Mouse (Mus musculus) T-cell, adult 2 months (primary cell): ENCODE results near the gene Auts2.

ENCODE experiments used
- DNase-seq: peaks from one replicate; pipeline ENCODE4 v3.0.0; 2022; ENCODE audit warnings: low spot score

The Auts2 gene

DNA sequence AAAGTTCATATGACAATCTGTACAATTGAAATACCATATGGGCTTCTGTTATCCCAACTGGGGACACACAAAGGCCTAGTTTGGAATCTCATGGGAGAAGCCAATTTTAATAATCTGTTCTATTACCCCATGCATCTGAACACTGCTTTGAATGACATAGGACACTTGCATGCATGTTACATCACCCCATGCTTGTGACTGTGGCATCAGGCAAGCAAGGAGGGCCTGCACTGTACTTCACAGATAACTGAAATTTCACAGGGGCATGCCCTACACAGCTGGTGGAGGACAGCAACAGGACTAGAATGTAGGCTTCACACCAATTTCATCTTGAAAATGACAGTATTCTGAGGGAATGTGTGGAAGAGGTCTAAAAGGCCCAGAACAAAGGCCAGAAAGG, 746.1 kb downstream of the Auts2 start:
- no peak for DNase-seq

DNA sequence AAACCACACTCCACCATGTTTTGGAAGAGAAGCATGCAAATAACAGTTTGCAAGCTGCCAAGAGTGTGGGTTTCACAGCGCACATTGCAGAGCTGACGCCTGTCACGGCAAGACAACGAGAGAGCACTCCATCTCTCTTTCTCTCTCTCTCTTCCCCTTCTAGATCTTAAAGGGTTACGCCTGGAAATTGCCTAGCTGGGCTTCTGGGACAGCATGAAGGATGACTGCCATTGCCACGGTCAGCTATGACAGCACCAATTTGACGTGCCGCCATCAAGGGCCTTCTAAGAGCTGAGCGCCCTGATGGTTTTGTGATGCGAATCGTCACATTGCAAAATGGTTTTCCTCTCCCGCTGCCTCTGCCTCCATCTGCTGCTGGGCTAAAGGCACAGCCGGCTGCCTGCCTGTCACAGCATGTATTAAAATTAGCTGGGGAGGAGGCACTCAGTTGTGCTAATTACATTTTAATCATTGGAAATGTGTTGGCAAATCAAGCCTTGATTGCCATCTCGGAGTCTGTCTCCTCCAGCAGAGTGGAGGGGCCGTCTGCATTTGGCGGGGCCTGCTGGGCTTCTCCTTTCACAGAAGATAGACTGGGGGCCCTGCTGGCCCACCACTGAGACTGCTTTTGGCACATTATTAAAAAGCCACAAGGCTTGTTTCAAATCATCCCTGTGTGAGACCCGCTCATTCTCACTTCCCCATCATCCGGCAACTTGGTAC, 748.6 kb downstream of the Auts2 start:
- no peak for DNase-seq

GRCm38 (mm10) chr5:131789601-131790000, 753.5 kb downstream of the Auts2 start:
- no peak for DNase-seq

DNA sequence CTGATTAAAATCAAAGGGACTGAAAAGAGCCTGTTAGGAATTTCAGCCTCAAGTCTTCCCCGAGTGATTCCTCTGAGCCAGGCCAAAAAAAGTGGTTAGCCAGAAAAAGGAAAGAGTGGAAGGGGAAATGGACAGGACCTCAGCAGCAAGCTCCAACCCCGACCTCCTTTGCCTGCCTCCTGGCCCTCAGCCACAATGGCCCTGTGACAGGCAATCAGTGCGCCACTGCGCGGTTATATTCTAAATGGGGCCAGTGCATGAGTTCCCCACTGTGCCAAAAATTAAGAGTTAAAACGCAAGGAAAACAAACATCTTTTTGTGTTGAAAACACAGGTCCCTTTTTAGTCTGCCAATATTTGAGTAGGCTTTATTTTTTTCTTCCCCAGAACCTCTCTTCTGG, 755.1 kb downstream of the Auts2 start:
- no peak for DNase-seq

DNA sequence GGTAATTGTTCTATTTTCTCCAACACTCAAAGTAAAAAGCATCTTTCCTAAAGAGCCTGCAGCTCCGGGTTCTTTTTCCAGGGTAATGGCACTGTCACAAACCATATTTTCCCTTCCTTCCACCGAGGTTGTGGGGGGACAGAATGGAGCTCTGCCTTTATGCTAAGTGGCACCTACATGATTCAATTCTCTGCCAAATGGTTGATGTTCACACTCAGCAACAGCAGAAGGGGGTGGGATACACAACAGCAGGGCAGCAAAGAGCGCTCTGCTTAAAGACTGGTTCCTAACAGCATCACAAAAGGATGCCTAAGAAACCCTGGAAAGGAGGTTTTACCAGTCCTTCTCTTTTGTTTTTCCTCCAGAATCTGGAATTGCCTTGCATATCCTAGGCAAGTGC, 759.9 kb downstream of the Auts2 start:
- no peak for DNase-seq

- no peak for DNase-seq
These were observed 762.1 kb downstream of the Auts2 start for GRCm38 (mm10) chr5:131781063-131781462.

DNA sequence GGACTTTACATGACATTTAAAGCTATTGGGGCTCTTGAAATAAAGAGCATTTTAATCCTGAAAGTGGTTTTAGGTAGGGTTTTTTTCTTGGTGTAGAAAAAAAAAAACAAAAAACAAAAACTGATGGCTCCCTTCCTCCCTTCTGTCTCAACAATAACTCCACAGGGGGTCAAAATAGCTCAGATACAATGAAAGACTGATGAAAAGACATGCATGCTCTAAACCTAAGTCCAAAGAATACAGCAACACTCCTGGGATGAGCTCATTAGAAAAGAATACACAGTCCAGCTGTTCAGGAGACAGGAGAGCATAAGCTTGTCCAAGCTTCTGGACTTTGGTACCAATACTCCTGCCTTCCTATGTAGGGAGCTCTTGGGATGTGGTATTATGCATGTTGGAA, 764.0 kb downstream of the Auts2 start:
- no peak for DNase-seq

DNA sequence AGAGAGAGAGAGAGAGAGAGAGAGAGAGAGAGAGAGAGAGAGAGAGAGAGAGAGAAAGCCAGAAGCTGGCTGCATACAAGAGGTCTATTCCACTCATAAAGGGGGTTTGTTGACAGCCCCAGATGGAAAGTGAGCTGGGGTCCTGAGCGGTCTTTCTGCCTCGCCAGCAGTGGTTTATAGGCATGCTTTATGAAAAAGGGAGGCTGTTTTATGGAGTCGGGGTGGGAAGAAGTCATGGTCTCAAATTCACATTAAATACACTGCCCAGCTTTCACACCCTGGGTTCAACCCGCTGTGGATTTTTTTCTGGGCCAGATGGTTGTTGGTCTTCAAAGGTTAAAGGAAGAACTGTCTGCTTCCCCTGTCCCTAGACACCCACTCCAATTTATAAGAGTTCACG, 767.5 kb downstream of the Auts2 start:
- no peak for DNase-seq

GRCm38 (mm10) chr5:131775222-131775621, 767.9 kb downstream of the Auts2 start:
- DNase-seq = no peak

DNA sequence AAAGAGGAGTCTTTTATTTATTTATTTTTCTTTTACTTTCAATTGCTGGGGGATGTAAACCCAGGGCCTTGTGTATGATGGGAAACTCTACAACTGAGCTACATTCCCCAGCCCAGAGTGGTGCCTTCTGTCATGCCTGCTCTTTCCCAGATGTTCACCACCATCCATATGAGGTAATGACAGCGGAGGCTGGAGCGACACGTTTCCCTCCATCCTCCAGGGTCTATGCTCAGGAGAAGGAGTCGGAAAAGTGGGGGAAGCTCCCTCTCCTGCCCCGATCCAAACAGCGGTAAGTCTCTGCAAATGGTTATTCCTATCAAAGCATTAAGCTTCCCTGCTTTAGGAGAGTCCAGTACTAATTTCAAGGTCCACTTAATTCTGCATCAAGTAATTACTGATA, 768.4 kb downstream of the Auts2 start:
- DNase-seq = no peak

GRCm38 (mm10) chr5:131772616-131773015, 770.5 kb downstream of the Auts2 start:
- DNase-seq = no peak

DNA sequence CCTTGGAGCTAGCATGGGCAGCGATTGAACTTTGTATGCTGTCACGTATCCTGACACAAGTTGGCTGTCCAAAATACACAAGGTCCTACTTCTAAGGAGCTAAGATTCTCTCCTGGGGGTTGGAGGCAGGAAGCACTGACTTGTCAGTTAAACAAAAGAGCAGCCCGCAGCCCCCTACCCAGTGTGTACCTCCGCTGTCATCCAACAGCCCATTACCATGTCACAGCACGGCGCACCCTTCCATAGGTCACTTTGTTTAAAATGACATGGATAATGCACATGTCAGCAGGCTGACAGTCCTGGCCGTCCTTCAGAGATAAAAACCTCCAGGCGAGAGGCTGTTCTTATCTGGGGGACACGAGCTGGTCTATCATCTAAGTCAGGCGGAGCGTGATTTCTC, 773.9 kb downstream of the Auts2 start:
- no peak for DNase-seq

GRCm38 (mm10) chr5:131767699-131768264, 775.4 kb downstream of the Auts2 start:
- DNase-seq = no peak

GRCm38 (mm10) chr5:131767176-131767575, 776.0 kb downstream of the Auts2 start:
- DNase-seq = no peak

- no peak for DNase-seq
These were observed 783.7 kb downstream of the Auts2 start for GRCm38 (mm10) chr5:131759432-131759831.

GRCm38 (mm10) chr5:131750330-131750729, 792.8 kb downstream of the Auts2 start:
- DNase-seq = no peak

DNA sequence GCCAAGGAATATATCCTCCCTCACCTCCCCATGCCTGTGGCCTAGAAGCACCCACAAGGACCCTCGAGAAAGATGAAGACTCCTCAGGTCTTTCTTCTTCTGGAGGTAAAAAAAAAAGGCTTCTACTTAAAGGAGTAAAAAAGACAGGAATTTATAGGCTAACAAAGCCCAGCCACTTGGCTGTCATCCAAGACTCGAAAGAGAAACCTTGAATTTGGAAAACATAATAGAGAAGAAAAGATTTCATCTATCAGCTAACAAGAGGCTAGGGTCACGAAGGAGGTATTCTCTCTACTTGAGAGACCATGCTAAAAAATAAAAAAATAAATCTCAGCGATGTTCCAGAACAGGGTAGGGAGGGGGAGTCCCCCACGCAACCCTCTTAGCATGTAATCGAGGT, 793.9 kb downstream of the Auts2 start:
- DNase-seq = no peak

GRCm38 (mm10) chr5:131743069-131743468, 800.1 kb downstream of the Auts2 start:
- DNase-seq = no peak

DNA sequence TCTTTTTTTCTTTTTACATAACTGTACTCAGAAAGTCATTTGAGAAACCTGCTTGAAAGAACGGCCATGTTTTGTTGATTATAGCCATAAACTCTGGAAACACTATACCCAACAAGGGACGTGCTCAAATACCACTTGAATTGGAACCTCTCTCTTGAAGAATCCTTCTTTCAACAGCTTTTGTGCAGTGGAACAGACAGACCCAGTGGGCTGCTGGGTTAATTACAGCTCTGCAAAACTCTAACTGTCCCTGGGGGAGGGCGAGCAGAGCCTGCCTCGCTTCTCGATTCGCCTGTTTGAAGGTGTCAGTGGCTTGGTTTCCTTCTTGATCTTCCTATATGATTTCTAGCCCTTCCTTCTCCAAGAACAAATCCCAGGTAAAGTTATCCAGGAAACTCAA, 805.7 kb downstream of the Auts2 start:
- DNase-seq = no peak

DNA sequence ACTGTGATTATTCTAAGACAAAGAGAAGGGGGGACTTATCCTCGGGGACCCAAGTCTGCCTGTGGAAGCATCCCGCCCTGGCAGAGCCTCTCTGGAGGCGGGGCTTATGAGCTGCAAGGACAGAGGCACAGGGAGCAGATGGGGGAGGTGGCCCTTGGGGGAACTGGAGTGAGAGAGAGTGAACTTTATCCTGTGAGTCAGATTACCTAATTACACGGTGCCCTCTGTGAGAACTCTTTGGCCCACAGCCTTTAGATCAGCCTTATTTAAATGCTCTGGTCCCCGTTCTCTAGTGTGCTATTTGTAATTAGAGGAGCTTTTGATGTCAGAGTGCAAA, 809.9 kb downstream of the Auts2 start:
- no peak for DNase-seq

GRCm38 (mm10) chr5:131732631-131733323, 810.4 kb downstream of the Auts2 start:
- DNase-seq = no peak

- DNase-seq = no peak
These were observed 813.7 kb downstream of the Auts2 start for GRCm38 (mm10) chr5:131729456-131729855.

GRCm38 (mm10) chr5:131727909-131728308, 815.2 kb downstream of the Auts2 start:
- no peak for DNase-seq

DNA sequence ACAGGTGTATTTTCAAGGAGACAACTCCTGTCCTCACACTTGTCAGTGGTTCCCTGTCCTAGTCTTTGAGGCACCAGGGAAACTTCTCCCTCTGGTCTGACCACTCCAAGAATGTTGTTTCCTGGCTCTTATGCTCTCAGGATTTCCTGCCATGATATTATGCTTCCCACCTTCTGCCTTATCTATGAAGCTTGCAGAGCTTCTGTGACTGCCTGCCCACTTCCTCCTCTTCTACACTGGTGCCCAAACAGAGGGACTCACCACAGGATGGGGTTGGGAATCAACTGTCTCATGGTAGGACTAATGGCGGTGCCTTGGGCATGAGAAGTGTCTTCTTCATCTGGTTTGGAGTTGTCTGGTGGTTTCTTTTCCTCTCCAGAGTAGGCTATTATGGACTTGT, 818.6 kb downstream of the Auts2 start:
- DNase-seq = no peak
